Mouse (Mus musculus) liver, embryonic 15.5 days (tissue): Measurements from ENCODE around the gene 4931429L15Rik. TPM values are rescaled to one million over a fixed set of nuclear protein-coding genes. Genes with fewer than 3 reads are reported as not detected.

Source experiments
- ATAC-seq: fragments of 200-750 bp; cut with Nextera tagmentation; 2 replicates; pipeline ENCODE4 v1.8.0; 2017; ENCODE audit warnings: moderate number of reproducible peaks, mild to moderate bottlenecking, moderate library complexity; ENCODE audit not compliant: insufficient read depth
- H3K27ac ChIP-seq: fragments of 300-500 bp; sonication (generic); replicated peaks from 2 replicates; pipeline ENCODE4 v1.5.1; 2015; ENCODE audit warnings: mild to moderate bottlenecking, inconsistent platforms
- H3K27me3 ChIP-seq: fragments of 300-500 bp; sonication (generic); 2 replicates; pipeline ENCODE4 v1.6.1; 2015; ENCODE audit warnings: mild to moderate bottlenecking, inconsistent platforms
- H3K36me3 ChIP-seq: fragments of 300-500 bp; sonication (generic); replicated peaks from 2 replicates; pipeline ENCODE4 v1.6.1; 2015; ENCODE audit warnings: moderate library complexity, mild to moderate bottlenecking, inconsistent platforms
- H3K4me1 ChIP-seq: fragments of 300-500 bp; sonication (generic); replicated peaks from 2 replicates; pipeline ENCODE4 v1.6.1; 2015; ENCODE audit warnings: inconsistent platforms
- H3K4me2 ChIP-seq: fragments of 300-500 bp; sonication (generic); 2 replicates; pipeline ENCODE4 v1.6.1; 2015; ENCODE audit warnings: moderate library complexity, mild to moderate bottlenecking, inconsistent platforms
- H3K4me3 ChIP-seq: fragments of 300-500 bp; sonication (generic); replicated peaks from 2 replicates; pipeline ENCODE4 v1.5.1; 2015; ENCODE audit warnings: mild to moderate bottlenecking, inconsistent platforms
- H3K9ac ChIP-seq: fragments of 300-500 bp; sonication (generic); 2 replicates; pipeline ENCODE4 v1.6.1; 2015; ENCODE audit warnings: moderate library complexity, mild to moderate bottlenecking, inconsistent platforms
- H3K9me3 ChIP-seq: fragments of 300-500 bp; sonication (generic); replicated peaks from 2 replicates; pipeline ENCODE4 v1.6.1; 2016; ENCODE audit warnings: inconsistent platforms
- WGBS: fragments of 180-500 bp; shearing (Covaris S2); methylation state at CpG from one replicate; pipeline ENCODE4 v1.1.7; 2015; ENCODE audit warnings: mixed read lengths; ENCODE audit not compliant: insufficient replicate concordance; 5-methylcytosine and 5-hydroxymethylcytosine counted together
- polyA plus RNA-seq: library from polyadenylated mRNA; unstranded; fragments of >200 nt; fragmentation: Nextera tagmentation; extraction: Ambion mirVana; gene quantifications from 2 replicates; pipeline ENCODE4 v1.2.1, GENCODE M21; 2015

4931429L15Rik gene
- polyA plus RNA-seq, 1 experiment from 2014 or later = not detected

DNA sequence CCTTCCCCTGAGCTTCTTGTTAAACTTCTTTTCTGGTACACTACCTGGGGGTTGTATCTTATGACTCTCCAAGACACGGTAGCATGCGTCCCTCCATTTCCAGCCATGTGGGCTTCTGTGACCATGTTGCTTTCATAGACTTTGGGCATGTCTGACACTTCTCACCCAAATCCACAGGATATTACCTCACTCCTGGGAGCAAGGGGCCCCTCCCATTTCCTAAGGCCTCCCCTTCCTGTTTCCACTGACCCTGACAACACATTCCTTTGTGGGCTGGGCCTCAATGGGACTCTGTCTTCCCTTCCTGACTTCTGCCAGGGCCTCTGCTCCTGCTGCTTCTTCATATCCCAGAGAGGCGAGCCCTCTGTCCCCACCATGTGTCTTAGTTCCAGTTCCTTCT is 62.2 kb downstream of the 4931429L15Rik start:
- ATAC-seq = peak; percentile 40; the same call in 1 of the 2 replicates
- 64% methylated on average over 3 of the region's 3 CpGs for WGBS
- no peak overlapping the region for H3K4me2 ChIP-seq
- H3K27me3 ChIP-seq = no peaks in the 10 kb centered on the region
- H3K4me3 ChIP-seq = no peak overlapping the region
- H3K36me3 ChIP-seq = no peaks in the 10 kb centered on the region
- no peaks in the 10 kb centered on the region for H3K9me3 ChIP-seq
- no peak overlapping the region for H3K9ac ChIP-seq
- H3K4me1 ChIP-seq = 0 out of 2 replicates have a peak, but pooled peaks cover 8% of the 10 kb centered on the region
- H3K27ac ChIP-seq = 0 out of 2 replicates have a peak overlapping the region, but pooled peaks have one; percentile 6

DNA sequence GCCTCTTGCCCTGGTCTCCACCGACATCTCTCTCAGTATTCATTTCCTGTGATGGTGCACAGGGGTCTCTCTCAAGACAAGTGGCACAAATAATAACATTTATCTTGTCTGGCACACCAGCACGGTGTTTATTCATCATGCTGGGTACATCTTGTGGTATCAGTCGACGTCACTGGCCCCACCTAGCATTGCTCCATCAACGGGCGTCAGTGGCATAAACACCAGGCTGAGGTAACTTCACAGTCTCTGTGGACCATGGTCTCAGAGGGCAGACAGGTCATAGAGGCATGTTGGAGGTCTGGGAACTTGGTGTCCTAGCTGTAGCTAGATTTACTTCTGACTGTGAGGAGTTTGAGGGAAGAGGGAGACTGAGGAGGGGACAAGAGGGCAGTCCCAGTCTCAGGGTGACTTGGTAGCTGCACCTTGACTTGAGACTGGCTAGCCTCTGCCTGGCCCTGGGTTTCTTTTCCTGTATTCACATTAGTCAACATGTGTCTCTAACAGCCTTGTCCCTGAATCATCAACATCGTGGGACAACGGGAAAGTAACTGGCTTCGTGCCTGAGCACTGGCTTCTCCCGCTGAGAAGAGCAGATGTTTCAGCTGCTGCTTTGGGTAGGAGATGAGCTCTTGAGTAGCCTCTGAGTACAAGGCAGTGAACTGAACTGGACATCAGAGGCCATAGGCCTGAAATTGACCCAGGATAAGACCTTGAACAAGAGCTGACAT is 63.0 kb downstream of the 4931429L15Rik start:
- no peaks in the 10 kb centered on the region for H3K9me3 ChIP-seq
- 67% methylated on average over 10 of the region's 10 CpGs for WGBS
- ATAC-seq = no peak
- 0 out of 2 replicates have a peak overlapping the region, but pooled peaks have one; percentile 6 for H3K27ac ChIP-seq
- H3K4me2 ChIP-seq = no peak overlapping the region
- no peaks in the 10 kb centered on the region for H3K27me3 ChIP-seq
- no peak overlapping the region for H3K9ac ChIP-seq
- 0 out of 2 replicates have a peak, but pooled peaks cover 8% of the 10 kb centered on the region for H3K4me1 ChIP-seq
- no peaks in the 10 kb centered on the region for H3K36me3 ChIP-seq
- no peak overlapping the region for H3K4me3 ChIP-seq

GRCm38 (mm10) chr9:46256177-46256576 is 63.6 kb downstream of the 4931429L15Rik start:
- 63% methylated on average over 7 of the region's 7 CpGs for WGBS
- Histone ChIP-seq H3K36me3 (no peaks in the 10 kb centered on the region), H3K9ac (no peak overlapping the region), H3K4me2 (no peak overlapping the region), H3K4me3 (no peak overlapping the region), H3K9me3 (no peaks in the 10 kb centered on the region), H3K4me1 (0 out of 2 replicates have a peak, but pooled peaks cover 7% of the 10 kb centered on the region), H3K27ac (no peak overlapping the region), H3K27me3 (no peaks in the 10 kb centered on the region)
- no peak for ATAC-seq

Other genes starting within 250 kb of the 4931429L15Rik start
- 5,098 and 5,983 TPM in 2 replicates for gene Apoa1, start 91.4 kb downstream of the 4931429L15Rik start, polyA plus RNA-seq
- 6.6 and 6.8 TPM in 2 replicates for gene Apoc3, start 84.3 kb downstream of the 4931429L15Rik start, polyA plus RNA-seq
- gene Apoa4, start 79.3 kb downstream of the 4931429L15Rik start, polyA plus RNA-seq = 0.33 TPM in 2 replicates
- gene Apoa5, start 51.4 kb downstream of the 4931429L15Rik start, polyA plus RNA-seq = 0.69 and 1.3 TPM in 2 replicates
- gene Zpr1, start 46.9 kb downstream of the 4931429L15Rik start, polyA plus RNA-seq = 23.4 and 27.4 TPM in 2 replicates
- 6.6 and 6.8 TPM in 2 replicates for gene Bud13, start 37.0 kb downstream of the 4931429L15Rik start, polyA plus RNA-seq